Mouse (Mus musculus) cerebellum, adult 2 months (tissue): Measurements from ENCODE around the gene Gm10234.

ENCODE experiments used
- CTCF ChIP-seq: fragments of 200-500 bp; IDR thresholded peaks from 2 replicates; pipeline ENCODE4 v1.5.1; 2011; ENCODE audit warnings: low read depth, mild to moderate bottlenecking, control low read depth, low read length, moderate library complexity, borderline replicate concordance; ENCODE audit not compliant: insufficient read depth
- POLR2A ChIP-seq: fragments of 200-500 bp; IDR thresholded peaks from 2 replicates; pipeline ENCODE4 v1.6.1; 2011; ENCODE audit warnings: low read length, control low read depth, borderline replicate concordance; ENCODE audit not compliant: insufficient read depth

DNA sequence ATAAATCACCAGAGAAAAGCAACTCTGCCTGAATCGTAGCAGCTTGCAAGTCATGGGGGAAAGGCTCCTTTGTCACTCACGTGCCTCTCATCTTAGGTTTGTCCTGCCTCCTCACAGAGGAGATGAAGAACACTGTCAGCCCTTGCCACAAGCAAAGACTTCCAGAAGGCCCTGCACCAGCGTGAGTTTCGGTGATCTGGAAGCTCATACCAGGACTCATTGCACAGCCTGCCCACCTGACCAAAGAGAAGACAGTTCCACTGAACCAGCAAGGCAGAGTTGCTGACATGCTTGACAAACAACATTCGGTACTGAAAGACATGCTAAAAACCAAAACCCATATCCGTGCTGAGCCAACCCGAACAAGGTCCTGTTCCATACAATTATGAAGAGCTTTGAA is 31.1 kb downstream of the Gm10234 start:
- TF ChIP-seq POLR2A (no peak), CTCF (no peak)
